Mouse (Mus musculus): ENCODE measurements at regions not wholly inside any gene's neighbourhood (a gene's known extent, or its start where the extent isn't known, plus 50 kb on each side); places are given as distances from the start of the nearest gene placed in this dataset.

DNA sequence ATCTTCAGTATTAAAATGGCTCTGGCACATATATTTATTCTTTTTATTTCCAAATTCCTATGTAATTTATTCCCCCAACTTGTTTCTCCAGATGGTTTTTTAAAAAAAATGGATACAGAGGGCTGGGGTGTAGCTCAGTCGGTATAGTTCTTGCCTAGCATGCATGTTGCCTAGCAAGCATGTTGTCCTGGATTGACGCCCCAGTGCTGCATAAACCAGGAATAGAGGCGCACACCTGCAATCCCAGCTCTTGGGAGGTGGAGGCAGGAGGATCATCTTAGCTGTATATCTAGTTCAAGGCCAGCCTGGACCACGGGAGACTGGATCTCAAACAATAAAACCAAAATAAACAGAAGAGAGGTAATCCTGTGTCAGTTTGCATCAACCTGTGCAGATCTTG, 183.5 kb upstream of the Jmjd1c start:
- no peak for DNase-seq

DNA sequence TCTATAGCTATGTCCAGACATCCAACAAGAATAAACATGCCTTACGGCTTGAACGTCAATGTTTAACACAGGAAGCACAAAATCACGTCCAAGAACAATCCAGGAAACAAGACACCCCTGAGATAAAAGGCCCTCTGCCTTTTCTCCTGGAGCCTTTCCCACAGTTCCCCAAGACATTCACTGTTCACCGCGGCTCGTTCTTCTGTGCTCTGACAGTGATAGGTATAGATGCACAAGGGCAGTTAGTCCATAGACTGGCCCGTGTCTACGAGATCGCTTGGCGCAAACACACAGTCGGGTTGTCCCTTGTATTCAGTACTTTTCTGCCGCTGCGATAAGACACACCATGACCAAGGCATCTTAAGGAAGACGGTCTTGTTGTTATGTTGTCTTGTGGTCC, 182.7 kb upstream of the Jmjd1c start:
- DNase-seq, result no peak

DNA sequence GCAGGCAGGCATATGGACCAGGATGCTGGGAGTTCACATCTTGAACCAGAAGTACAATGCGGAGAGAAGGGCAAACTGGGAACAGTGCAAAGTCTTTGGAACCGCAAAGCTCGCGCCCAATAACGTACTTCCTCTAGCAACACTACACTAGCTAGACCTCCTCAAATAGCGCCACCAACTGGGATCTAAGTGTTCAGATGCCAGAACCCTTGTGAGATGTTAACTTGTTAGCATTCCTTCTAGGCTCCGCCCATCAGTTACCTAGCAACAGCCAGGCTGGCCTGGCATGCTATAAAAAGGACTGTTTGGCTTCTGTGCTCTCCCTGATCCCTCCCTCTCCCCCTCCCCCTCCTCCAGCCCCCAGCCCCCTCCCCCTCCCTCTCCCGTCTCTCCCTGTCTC, 182.3 kb upstream of the Jmjd1c start:
- peak; percentile 71 for DNase-seq

DNA sequence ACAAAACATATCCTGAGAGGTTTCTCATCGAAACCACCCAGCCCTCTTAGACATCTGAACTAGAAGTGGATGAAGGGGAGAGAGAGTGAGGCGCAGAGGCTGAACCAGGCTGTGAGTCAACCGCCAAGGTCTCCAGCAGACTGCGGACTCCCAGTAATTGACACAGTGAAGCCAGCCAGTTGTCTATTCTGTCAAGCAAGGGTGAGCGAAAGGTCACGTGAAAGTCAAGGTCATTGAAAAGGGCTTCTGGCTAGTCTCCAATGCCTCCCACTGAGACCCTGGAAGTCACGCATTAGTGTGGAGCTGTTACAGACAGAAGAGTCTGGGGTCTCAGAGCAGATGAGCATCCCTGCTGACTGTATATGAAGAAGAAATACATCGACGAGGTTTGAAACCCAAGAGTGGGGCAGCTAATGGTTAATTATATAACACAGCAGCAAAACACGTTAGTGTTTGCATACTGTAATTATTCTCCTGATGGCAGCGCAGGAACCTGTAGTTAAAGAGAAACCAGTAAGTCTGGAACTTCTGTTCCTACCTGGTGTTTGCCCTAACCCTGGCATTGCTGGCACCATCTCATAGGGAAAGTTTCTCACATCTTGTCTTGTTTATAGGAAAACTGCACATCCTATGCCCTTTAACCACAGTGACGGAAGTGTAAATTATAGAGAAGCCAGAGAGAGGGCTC, 181.5 kb upstream of the Jmjd1c start:
- peak; percentile 47 to 60 for DNase-seq

DNA sequence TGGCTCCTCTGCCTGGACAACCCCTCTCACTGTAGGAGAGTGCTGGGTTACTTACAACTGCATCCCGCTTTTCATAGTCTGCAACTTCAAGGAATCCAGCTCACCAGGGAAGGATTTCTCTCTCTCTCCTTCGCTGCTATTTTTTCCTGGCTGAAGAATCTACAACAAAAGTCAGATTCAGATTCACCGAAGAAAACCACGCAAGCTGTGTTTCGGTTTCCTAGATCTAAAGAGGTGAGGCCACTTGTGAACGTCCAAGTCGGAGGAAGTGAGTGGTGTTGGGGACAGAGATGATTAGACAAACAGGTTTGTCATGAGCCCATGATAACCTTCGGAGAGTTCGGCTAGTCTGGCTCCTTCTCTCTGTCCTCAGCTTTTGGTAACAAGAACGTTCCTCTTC, 180.1 kb upstream of the Jmjd1c start:
- DNase-seq, result no peak

DNA sequence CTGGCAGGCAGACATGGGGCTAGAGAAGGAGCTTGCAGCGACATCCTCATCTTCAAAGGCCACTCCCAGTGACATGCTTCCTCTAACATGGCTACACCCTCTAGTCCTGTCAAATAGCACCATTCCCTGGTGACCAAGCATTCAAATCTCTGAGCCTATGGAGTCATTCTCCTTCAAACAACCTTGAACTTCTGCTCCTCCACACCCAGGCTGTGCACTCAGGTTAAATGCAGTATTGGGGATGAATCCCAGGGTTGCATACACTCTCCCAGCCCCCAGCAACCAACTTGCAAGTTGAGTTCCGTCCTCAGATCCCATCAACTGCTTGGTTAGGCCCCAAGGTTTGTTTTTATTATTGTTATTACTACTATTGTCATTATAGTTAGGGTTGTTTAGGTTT, 178.2 kb upstream of the Jmjd1c start:
- DNase-seq, result no peak

DNA sequence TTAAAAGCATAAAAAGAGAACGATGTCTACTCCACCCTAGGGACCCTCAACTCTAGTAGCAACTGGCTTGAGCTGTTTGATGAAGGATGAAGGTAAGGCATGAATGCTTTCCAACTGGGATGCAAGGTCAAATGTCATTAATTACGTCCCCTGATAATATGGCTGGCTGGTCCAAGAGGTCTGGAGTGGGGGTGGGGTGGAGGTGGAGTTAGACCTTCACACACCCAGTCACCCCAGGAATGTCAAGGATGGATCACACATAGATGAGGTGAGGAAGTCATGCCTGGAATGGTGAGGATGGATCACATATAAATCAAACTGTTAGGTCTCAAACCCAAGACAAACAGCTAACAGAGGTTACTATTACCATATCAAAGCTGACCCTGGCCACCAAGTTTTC, 177.2 kb upstream of the Jmjd1c start:
- no peak for DNase-seq

DNA sequence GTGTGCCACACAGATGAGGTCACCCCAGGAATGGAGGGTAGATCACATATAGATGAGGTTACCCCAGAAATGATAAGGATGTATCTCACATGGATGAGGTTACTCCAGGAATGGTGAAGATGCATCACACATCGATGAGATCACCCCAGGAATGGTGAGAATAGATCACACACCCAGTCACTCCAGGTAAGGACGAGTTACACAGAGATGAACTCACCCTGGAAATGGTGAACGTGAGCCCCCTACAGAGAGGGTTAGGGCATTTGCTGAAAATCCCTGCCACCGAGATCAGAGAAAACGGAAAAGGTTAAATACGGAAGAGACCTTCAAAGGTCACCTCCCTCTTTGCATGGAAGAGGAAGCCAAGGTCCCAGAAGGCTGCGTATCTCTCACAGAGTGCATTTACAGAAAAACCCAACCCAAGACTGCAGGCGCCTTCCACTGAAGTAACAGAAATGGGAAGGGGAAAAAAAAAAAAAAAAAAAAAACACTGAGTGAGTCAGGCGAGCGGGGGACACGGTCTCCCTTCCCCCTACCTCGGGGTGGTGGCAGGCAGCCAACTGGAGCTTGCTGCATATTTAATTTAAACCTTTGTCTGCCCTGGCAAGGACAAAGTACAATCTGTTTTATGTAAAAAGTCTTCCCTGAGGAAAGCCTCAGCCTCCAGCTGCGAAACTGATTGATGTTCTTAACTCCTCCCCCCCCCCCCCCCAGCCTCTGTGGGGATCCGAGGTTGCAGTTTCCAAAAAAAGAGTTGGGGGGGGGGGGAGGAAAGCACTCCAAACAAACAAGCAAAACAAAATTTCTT, 175.8 kb upstream of the Jmjd1c start:
- peak; percentile 95 for DNase-seq

DNA sequence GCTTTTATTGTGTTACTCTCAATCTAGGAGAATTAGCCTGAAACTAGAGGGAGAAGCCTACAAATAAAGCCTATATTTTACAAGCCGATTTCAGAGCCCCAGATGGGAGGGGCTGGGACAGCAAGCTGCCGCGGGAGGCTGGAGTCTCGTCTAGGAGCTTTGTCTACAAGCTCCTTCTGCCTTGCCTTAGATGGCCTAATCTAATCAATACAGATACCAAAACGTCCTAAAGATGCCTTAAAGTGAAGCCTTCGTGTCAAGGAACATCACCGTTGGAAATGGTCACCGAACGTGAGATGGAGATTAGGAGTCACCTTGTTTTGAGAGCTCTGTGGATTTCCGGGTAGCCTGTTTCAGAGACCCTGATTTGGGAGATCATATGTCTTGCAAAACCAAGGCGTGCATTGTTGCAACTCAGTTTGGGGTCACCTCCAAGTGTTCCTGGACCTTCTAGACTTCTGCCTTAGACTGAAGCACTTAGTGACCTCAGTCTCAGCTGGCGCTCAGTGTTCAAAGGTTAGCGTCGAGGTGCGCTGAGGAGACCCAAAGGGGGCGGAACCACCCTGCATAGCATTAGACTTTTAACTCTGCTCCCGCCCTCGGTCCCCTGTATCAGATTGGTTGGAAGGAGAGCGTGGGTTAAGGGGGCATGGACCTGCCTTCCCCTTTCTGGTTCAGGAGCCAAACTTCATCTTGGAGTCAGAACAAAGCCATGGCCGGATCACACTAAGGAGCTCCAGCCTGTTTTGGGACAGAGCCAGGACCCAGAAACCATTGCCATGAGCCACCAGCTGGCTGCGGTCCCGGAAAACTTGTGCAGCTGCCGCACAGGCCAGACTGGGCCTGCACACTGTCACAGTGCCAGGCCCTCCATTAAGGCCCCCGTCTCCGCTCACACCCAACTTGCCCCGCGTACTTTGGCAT, 174.9 kb upstream of the Jmjd1c start:
- peak; percentile 99 for DNase-seq

DNA sequence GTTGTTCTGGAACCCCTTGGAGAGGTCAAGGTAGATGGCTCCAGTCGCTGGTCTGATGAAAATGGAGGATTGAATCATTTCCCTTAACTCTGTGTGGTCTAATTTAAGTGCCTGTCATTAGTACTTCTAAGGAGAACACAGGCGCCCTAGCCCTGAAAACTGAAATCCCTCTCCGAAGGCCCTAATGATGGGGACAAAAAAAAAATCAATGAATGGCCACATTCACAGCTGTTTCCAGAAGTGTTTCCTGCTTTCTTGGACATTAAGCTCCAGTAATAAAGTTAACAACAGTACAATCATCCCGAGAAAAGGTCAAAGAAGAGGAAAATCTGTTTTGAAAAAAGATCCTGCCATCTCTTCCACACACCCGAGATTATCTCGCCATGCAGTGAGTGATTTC, 174.1 kb upstream of the Jmjd1c start:
- DNase-seq, result no peak

DNA sequence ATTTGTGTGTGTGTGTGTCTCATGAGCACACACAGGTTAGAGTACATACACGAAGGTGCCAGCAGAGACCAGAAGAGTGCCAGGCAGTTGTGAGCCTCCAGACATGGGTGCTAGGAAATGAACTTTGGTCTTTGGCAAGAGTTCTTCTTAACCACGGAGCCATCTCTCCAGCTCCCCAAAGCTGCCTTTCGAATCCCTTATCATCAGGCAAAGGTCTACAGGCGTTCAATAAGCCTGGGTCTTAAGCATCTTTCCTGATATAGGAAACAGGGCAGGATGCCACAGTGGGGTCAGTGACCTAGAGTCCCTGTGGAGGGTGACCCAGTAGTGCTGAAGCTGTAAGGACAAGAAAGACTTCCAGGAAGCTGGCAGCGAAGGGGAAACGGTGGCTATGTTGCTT, 173.6 kb upstream of the Jmjd1c start:
- DNase-seq, result peak; percentile 24 to 42

DNA sequence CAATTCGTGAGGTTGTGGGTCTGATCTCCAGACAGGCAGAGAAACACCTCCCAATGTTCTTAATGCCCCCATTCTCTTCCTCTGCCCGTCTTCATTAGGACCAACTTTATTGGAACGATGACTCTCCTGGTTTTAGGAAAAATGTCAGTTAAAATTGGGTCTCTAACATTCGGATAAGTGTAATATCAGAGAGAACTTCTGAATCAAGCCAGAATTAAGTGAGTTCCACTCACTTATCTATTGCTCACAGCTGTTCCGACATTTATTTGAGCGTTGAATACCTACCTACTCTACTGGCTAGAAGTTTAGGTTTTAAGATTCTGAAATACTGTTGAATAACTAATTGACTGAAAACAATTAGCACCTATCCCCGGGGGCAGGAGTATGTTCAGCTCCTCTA, 172.0 kb upstream of the Jmjd1c start:
- DNase-seq, result no peak

DNA sequence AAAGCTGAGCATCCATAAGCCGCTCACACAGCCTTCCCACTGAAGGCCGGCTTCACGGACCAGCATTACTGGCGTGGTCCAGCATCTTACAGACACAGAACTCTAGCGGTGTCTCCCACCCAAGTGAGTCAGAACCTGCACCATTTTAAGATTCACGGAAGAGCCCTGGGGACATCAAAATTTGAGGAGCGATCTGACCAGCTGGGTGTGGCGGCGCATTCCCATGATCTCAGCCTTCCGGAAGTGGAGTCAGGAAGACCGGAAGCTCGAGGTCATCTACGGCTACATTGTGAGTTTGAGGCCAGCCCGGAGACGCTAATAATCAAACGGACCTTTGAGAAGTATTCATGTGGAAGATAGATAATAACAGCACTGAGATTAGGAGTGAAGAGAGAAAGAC, 171.5 kb upstream of the Jmjd1c start:
- no peak for DNase-seq

DNA sequence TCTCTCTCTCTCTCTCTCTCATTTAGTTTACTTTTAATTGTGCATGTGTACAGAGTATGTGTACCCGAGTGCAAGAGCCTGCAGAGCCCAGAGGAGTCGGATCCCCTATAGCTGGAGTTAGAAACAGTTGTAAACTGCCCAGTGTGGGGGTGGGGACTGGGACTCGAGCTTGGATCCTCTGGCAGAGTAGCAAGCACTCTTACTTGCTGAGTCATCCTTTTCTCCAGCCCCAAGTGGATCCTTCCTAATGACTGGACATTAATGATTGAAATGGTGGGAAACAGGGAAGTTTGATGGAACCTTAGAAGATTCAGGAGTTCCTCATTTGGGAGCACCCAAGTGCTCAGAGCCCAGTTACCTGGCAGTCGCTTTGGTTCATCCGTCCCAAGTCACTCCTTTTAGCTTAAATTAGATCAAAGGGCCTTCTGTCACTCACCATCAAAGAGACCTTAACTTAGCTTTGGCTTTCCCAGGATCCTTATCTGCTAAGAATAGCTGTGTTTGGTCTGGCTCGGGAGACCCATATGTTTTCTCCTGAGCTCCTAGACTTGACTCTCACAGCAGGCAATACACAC, 170.3 kb upstream of the Jmjd1c start:
- no peak for DNase-seq

DNA sequence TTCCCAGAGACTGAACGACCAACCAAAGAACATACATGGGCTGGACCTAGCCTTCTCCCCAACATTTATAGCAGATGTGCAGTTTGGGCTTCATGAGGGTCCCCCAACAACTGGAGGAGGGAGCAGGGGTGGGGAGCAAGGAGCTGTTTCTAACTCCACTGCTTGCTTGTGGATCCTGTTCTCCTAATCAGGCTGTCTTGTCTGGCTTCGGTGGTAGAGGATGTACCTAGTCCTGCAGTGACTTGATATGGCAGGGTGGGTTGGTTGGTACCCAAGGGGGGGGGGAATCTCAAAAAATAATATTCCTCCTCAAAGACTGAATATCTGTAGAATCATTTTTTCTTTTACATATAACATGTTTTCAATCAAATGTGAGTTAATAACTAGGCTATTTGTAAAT, 168.3 kb upstream of the Jmjd1c start:
- DNase-seq, result no peak

DNA sequence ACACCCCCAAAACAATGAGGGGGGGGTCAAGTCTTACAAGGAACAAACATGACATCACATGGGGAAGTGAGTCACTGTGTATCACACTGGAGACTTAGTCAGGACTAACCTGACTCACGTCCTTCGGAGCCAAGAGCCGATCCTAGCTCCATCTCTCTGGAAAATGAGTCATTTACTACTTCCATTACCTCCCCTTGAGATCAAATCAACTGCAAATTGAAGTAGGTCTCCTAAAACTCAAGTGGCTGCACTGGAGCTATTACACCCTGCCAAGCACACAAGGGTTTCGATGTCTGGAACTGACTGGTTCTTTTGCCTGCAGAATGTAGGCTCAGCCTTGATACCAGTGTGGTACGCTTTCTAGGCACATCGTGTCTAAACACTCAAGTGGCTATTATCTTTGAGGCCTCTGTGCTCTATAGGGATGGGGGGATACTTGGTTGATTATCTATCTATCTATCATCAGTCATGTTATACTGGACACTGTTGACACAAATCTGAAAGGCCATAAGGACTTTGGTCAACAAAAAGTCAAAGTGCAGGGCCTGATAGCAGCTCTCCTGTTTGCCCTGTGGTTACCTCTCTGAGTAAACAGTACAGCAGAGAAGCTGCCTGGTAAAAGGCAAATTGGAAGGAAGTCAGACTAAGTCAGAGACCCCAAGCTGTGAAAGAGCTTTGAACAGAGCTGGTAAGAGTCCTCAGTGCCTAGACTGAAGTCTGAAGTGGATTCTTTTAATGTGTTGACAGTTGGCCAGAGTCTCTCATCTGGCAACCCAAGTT, 167.5 kb upstream of the Jmjd1c start:
- peak in 1 of 2 experiments; percentile 61 for DNase-seq

DNA sequence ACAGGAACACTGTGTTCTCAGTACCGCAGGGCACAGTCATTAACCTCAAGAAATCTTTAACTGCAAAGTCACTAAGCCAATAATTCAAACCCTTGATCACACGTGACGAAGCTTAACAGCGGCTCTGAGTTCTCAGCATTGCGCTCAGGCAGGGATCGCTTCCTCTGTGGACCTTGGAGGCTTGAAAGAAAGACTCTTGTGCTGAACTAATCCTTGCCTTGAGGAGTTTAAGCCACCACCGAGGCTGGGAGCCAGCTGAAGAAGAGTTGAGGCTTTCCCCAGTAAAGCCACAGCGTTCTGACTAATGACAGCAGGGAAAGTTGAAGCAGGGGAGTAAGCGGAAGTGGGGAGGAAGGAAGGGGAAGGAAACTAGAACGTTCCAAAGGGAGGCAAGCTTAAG, 165.4 kb upstream of the Jmjd1c start:
- peak; percentile 52 to 74 for DNase-seq

DNA sequence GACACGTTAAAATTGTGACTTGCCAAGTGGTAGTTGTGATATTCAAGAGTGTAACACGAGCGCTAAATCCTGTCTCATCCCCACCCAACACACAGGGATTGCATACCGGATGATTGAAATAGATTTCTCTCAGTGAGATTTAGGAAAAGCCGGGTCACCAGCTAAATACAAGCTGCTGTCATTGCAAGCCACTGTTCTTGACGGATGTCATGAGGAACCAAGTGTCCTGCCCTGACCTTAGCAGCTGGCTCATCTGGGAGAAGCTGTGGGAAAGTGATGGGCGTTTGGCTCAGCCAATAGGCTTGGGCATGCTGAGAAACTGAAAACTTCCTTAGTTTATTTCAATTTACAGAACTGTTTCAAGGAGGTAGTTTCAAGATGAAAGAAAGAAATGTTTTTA, 164.4 kb upstream of the Jmjd1c start:
- peak; percentile 75 to 79 for DNase-seq

DNA sequence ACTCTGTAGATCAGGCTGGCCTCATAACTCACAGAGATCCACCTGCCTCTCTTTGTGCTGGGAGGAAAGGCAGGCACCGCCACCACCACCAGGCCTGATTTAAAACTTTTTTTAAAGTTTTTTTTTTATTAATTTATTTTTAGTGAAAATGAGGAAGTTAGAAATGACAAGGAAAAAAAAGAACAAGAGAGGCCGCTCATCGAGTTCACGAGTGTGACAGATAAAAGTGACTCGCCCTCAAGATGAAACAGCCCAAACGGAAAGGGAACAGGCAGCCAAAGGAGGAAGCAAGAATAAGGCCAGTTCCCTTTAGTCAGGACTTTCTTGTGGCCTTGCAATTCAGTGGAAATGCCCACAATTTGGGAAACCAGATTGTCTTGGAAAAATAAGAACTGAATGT, 163.4 kb upstream of the Jmjd1c start:
- peak in 1 of 2 experiments; percentile 44 for DNase-seq

DNA sequence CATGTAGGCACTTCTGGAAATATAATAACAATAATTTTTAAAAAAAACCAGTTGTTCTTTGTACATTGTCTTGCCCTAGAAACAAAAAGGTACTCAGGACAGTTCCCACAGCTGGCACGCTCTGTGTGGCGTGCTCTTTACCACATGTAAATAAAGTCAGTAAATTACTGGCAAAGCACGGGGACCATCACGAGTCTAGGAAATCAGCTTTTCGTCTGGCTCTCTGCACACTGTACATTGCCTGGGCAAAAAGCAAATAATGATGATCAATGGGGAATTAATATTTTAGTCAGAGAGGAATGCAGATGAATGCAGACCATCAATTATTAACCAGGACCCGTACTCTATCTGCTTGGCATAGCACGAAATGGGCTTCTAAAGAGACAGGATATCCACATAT, 162.2 kb upstream of the Jmjd1c start:
- DNase-seq, result no peak

DNA sequence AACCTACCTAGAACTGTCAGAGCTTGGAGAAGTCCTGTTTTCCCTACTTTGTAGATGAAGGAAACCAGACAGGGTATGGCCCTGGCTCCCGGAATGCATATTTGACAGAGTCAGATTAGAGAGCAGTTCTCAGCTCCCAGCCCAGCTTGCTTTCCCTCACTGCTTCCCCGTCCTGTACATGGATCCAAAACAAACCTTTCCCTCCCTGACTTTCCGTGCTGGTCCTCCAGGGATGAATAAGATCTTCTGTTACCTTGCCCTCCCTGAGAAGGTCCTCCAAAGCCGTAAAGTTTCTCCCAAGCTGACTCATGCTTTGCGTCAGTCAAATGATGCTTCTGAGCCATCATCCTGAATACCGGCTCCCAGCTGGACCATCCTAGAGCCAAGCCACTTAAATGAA, 160.2 kb upstream of the Jmjd1c start:
- DNase-seq, result no peak

DNA sequence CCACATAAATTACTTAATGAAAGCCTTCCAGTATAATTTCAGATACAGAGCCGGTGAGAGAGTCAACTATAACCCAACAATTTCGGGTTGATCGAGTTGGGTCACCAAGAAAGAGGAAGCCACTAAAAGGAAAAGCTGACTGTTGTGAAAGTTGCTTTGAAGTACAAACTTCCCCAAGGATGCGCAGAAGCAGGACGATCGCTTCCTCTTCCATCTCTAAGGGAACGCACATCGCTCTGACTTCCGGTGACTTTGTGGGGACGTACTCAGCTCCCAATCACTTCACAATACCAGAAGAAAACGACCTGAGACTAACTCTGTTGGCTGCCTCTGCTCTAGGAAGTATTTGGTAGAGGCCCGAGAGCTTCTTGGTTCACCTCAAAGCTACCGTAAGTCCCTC, 158.8 kb upstream of the Jmjd1c start:
- DNase-seq, result no peak
